Mouse (Mus musculus): ENCODE data around the gene E030018B13Rik.

The E030018B13Rik gene

DNA sequence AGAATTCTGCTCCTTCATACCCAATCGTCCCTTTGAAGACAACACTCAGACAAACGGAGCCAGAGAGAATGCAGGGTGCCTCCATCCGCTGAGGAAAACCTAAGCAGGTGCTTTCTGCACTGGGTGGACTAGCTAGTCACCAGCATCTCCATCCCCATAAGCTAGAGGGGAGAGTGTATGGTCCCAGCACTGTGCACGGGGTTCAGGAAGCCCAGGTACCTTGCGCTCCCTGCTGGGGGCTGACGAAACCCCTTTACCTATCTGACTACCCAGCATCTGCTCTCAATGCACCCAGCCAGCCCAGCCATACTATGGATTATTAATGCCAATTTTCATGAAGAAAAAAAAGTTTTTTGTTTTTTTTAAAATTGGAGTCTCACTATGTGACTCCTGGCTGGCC is 47.5 kb downstream of the E030018B13Rik start:
- no peak for DNase-seq (ENCODE audit: extremely low read depth, low read depth, low spot score)

DNA sequence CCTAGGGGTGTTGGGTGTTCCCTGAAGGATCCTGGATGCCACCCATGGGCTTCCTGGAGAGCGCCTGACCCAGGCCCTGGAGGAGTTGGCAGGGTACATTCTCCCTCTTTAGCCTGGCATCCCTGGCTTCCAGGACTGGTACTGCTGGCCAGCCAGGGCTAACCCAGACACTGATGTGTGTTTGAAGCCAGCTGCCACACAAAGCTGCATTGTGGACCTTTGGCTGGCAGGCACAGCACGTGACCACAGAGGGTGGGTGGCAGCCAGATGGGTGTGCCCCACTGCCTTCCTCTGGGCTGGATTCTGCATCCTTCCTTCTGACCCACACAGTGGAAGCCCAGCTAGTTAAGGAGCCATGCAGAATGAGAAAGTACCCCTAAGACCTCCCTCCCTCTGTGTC is 48.5 kb downstream of the E030018B13Rik start:
- DNase-seq (ENCODE audit: extremely low read depth, low read depth, low spot score) = peak; percentile 10

DNA sequence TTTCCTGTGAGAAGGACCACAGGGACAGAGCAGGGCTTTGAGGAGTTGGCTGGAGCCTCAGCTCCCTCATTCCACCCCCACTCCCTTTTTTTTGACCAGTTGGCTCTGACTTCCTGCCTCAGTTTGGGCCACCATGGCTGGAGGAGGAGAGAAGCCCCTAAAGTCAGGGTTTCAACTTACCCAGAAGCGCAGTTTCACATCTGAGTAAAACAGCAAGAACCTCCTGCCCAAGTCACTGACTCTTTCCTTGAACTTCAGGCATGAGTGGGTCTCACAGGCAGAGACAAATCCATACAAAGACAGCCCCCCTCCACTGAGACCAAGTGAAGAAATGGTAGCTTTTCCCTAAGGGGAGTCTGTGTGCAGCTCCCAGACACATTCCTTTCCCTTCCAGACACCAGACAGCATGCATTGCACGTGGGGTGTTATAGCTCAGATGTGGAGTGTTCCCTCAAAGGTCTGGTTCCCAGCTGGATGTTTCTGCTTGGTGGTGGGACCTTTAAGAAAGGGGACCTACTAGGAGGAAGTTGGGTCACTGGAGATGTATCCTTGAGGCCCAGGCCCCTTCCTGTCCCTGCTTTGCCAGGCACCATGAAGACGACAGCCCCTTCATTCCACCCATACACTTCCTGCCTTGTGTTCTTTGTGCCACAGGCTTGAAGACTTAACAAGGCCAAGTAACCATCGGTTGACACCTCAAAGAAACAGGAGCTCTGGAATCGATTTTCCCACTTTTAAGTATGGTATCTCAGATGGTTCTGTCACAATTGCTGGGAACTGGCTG is 49.2 kb downstream of the E030018B13Rik start:
- DNase-seq (ENCODE audit: extremely low read depth, low read depth, low spot score) = no peak

DNA sequence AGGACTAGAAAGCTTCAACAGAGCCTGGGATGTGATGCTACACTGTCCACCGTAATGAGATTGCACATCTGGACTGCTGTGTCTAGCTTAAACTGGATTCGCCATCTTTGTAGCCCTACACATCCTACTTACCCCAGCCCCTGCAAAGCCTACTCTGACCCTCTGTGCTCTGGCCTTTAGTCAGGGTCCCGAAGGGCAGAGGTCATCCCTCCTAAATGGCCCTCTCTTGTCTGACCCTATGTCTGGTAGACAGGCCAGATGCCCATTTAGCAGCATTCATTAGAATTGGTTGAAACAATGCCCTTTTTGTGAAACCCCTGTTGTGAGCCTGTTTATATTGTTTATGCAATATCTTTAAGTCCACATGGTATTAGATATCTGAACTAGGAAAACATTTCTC is 53.3 kb downstream of the E030018B13Rik start:
- no peak for DNase-seq (ENCODE audit: extremely low read depth, low read depth, low spot score)
